Comparison of ENCODE assay signal across 8 mouse cellular contexts in genomic region chr14:25497596-25497995, GRCm38 (mm10). TPM values are rescaled to one million over a fixed set of nuclear protein-coding genes. Genes with fewer than 3 reads are reported as not detected.
DNase-seq lines count a peak whose midpoint lies in the region; ATAC-seq and TF ChIP-seq lines count a peak whose summit lies in the region.

No protein-coding gene starts in this region.

- H3K79me2 ChIP-seq in liver, adult 2 months (ENCODE audit: control insufficient read depth, insufficient read depth, low read length): peaks cover 64% of the 10 kb centered on the region

- H3K9me3 ChIP-seq in embryonic facial prominence, embryonic 13.5 days: no peaks in the 10 kb centered on the region
- no peaks in the 10 kb centered on the region for H3K9me3 ChIP-seq in heart, embryonic 12.5 days (replicated peaks)
- H3K9me3 ChIP-seq in limb, embryonic 12.5 days: no peaks in the 10 kb centered on the region

- WGBS in liver, adult 2 months: 19% methylated on average over 8 of the region's 8 CpGs
- WGBS in embryonic facial prominence, embryonic 13.5 days: 23% methylated on average over 8 of the region's 8 CpGs
- 31% methylated on average over 8 of the region's 8 CpGs for WGBS in heart, embryonic 12.5 days
- 16% methylated on average over 8 of the region's 8 CpGs for WGBS in limb, embryonic 12.5 days

- no peak overlapping the region for H3K4me3 ChIP-seq in liver, adult 2 months (ENCODE audit: insufficient read depth, low read depth, low read length)
- H3K4me3 ChIP-seq in embryonic facial prominence, embryonic 13.5 days: no peak overlapping the region
- H3K4me3 ChIP-seq in heart, embryonic 12.5 days: no peak overlapping the region
- no peak overlapping the region; the same call in 1 of the 2 replicates for H3K4me3 ChIP-seq in limb, embryonic 12.5 days (replicated peaks)

- peaks cover 65% of the 10 kb centered on the region for H3K4me1 ChIP-seq in liver, adult 2 months (ENCODE audit: control insufficient read depth, insufficient read depth, low read length)
- H3K4me1 ChIP-seq in embryonic facial prominence, embryonic 13.5 days: peaks cover 82% of the 10 kb centered on the region
- H3K4me1 ChIP-seq in heart, embryonic 12.5 days (replicated peaks): peaks cover 97% of the 10 kb centered on the region
- peaks cover 95% of the 10 kb centered on the region for H3K4me1 ChIP-seq in limb, embryonic 12.5 days (replicated peaks)

- no peak for TF ChIP-seq CTCF in liver, adult 2 months (IDR thresholded peaks at IDR 0.05; ENCODE audit: low read depth, low read length)

- 0 out of 2 replicates have a peak overlapping the region, but pooled peaks have one; percentile 7 for H3K4me2 ChIP-seq in embryonic facial prominence, embryonic 13.5 days
- no peak overlapping the region for H3K4me2 ChIP-seq in heart, embryonic 12.5 days
- peak overlapping the region; percentile 25; the same call in 1 of the 2 replicates for H3K4me2 ChIP-seq in limb, embryonic 12.5 days

- no peaks in the 10 kb centered on the region for H3K27me3 ChIP-seq in liver, adult 2 months (ENCODE audit: control insufficient read depth, insufficient read depth, low read length)
- no peaks in the 10 kb centered on the region for H3K27me3 ChIP-seq in embryonic facial prominence, embryonic 13.5 days
- no peaks in the 10 kb centered on the region for H3K27me3 ChIP-seq in heart, embryonic 12.5 days (replicated peaks)
- no peaks in the 10 kb centered on the region for H3K27me3 ChIP-seq in limb, embryonic 12.5 days

- H3K27ac ChIP-seq in liver, adult 2 months (replicated peaks; ENCODE audit: insufficient read depth, low read depth, low read length): peak overlapping the region; percentile 53
- peak overlapping the region; percentile 69 for H3K27ac ChIP-seq in embryonic facial prominence, embryonic 13.5 days
- peak overlapping the region; percentile 49 for H3K27ac ChIP-seq in heart, embryonic 12.5 days (ENCODE audit: poor library complexity, severe bottlenecking)
- peak overlapping the region; percentile 71 for H3K27ac ChIP-seq in limb, embryonic 12.5 days

- peak; percentile 91 for DNase-seq in liver, adult 2 months (ENCODE audit: extremely low read depth, low read depth, low spot score)
- no peak for DNase-seq in liver
- DNase-seq in layer of hippocampus, adult 8-10 months (ENCODE audit: low spot score in 2 of 2): no peak
- DNase-seq in left cerebral cortex, postnatal 10 days (ENCODE audit: extremely low spot score in 1 of 2, low spot score in 2 of 2): no peak

- H3K36me3 ChIP-seq in liver, adult 2 months (ENCODE audit: control insufficient read depth, insufficient read depth, low read length): no peaks in the 10 kb centered on the region
- peaks cover 1% of the 10 kb centered on the region; the same call in 1 of the 2 replicates for H3K36me3 ChIP-seq in embryonic facial prominence, embryonic 13.5 days
- H3K36me3 ChIP-seq in heart, embryonic 12.5 days: peaks cover 2% of the 10 kb centered on the region
- H3K36me3 ChIP-seq in limb, embryonic 12.5 days: peaks cover 7% of the 10 kb centered on the region

- TF ChIP-seq POLR2A in liver, adult 2 months (IDR thresholded peaks at IDR 0.05; ENCODE audit: extremely low read depth, insufficient read depth, low read length): no peak

- peak; percentile 59; the same call in 1 of the 2 replicates for ATAC-seq in embryonic facial prominence, embryonic 13.5 days (ENCODE audit: insufficient number of reproducible peaks, insufficient read depth, low FRiP score, low TSS enrichment, low read depth)
- no peak for ATAC-seq in heart, embryonic 12.5 days (ENCODE audit: insufficient number of reproducible peaks, low FRiP score)
- no peak for ATAC-seq in limb, embryonic 12.5 days (ENCODE audit: insufficient number of reproducible peaks, insufficient read depth, low FRiP score, low TSS enrichment, low read depth)
- no peak for ATAC-seq in activated CD4-positive, CD25-positive, alpha-beta regulatory T cell, adult 4 months

- intact Hi-C loops in left cerebral cortex, postnatal 10 days (cut with DNase I): no loop called here

- H3K9ac ChIP-seq in liver, adult 2 months (ENCODE audit: low read depth, low read length): peak overlapping the region; percentile 25
- 0 out of 2 replicates have a peak overlapping the region, but pooled peaks have one; percentile 22 for H3K9ac ChIP-seq in embryonic facial prominence, embryonic 13.5 days
- peak overlapping the region; percentile 28; the same call in 1 of the 2 replicates for H3K9ac ChIP-seq in heart, embryonic 12.5 days
- peak overlapping the region; percentile 42; the same call in 1 of the 2 replicates for H3K9ac ChIP-seq in limb, embryonic 12.5 days (replicated peaks)

RNA-seq across cellular contexts. Expression of gene Zmiz1, which starts 38.6 kb away (rescaled TPM):
- 5.3 and 10.1 TPM in 2 replicates for total RNA-seq in liver, adult 2 months (2014; rRNA removed)
- 10.2 and 11.0 TPM in 2 replicates for polyA plus RNA-seq in liver, adult 2 months (2012; rRNA removed)
- 44.3 and 52.9 TPM in 2 replicates for polyA plus RNA-seq in embryonic facial prominence, embryonic 13.5 days (2015; fragmentation: Nextera tagmentation; extraction: Ambion mirVana)
- 34.2 and 41.4 TPM in 2 replicates for polyA plus RNA-seq in heart, embryonic 12.5 days (2016; fragmentation: Nextera tagmentation; extraction: Ambion mirVana)
- polyA plus RNA-seq in limb, embryonic 12.5 days (2016; fragmentation: Nextera tagmentation; extraction: Ambion mirVana): 53.4 and 57.1 TPM in 2 replicates
- total RNA-seq in layer of hippocampus, adult 8-10 months (2022): 100 to 1,000 TPM in 1 of 4 experiments, 10 to 100 TPM in 3; 77.0 to 102 (median 92.7) TPM
- 100 to 1,000 TPM; 105 to 106 TPM for total RNA-seq in left cerebral cortex, postnatal 10 days (2021)
- 10 to 100 TPM; 23.8 to 27.9 TPM for polyA plus RNA-seq in activated CD4-positive, CD25-positive, alpha-beta regulatory T cell, adult 4 months (2017; shearing (Covaris generic))
